Mouse (Mus musculus): ENCODE data around the gene Fgf13.

DNA sequence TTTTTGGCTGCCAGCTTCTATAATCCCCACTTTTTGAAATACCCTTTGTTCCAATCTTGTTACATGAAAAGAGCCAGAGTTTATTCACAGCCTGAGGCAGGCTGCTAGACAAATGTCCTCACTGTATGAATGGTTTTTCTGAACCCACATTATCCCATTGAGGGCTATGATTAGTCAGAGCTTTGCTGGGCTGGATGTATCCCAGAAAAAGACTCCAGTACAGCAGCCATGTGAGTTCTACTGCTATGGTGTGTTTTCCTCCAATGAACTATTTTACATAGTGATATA lies 326.5 kb downstream of the Fgf13 start:
- no peak for TF ChIP-seq CTCF (IDR thresholded peaks at IDR 0.05; ENCODE audit: low read depth, low read length)
- TF ChIP-seq POLR2A (IDR thresholded peaks at IDR 0.05; ENCODE audit: borderline replicate concordance, low read depth, low read length) = no peak

Measured in bone marrow macrophage, adult 2 months (primary cell).